Mouse (Mus musculus) erythroid progenitor cell, adult 5-6 weeks (primary cell): ENCODE data around the gene 1700067P10Rik. TPM values are rescaled to one million over a fixed set of nuclear protein-coding genes. Genes with fewer than 3 reads are reported as not detected.

ENCODE experiments used
- ATAC-seq: replicated peaks from 2 replicates; pipeline ENCODE4 v1.8.0; 2016; ENCODE audit warnings: moderate number of reproducible peaks, mild to moderate bottlenecking, moderate TSS enrichment, inconsistent platforms; ENCODE audit not compliant: poor library complexity, low FRiP score, severe bottlenecking
- total RNA-seq, 2 experiments: library from RNA; stranded (forward) in 1 of 2; stranded (reverse) in 1 of 2; fragments of 150-400 nt in 1 of 2; fragments of 186-747, 209-891 nt in 1 of 2; gene quantifications; 2 replicates each; pipeline versions ENCODE4 v1.2.3 to v1.2.4; 2015 to 2017; ENCODE audit warnings: low replicate concordance in 2 of 2

Gene 1700067P10Rik
- total RNA-seq (2015; ENCODE audit: low replicate concordance) (not detected in 2 replicates), total RNA-seq (2017; ENCODE audit: low replicate concordance) (0.51 TPM in 1 of 2 replicates, not detected in the other)

- ATAC-seq = no peak
Observed at GRCm38 (mm10) chr17:48089019-48089418, at the start of gene 1700067P10Rik. TSS of gene 1700067P10Rik (plus strand) at chr17:48089319.

GRCm38 (mm10) chr17:48041351-48042287 is 47.5 kb upstream of the 1700067P10Rik start:
- no peak for ATAC-seq

GRCm38 (mm10) chr17:48043154-48043880 is 45.8 kb upstream of the 1700067P10Rik start:
- no peak for ATAC-seq

GRCm38 (mm10) chr17:48045631-48046030 is 43.5 kb upstream of the 1700067P10Rik start:
- no peak for ATAC-seq

DNA sequence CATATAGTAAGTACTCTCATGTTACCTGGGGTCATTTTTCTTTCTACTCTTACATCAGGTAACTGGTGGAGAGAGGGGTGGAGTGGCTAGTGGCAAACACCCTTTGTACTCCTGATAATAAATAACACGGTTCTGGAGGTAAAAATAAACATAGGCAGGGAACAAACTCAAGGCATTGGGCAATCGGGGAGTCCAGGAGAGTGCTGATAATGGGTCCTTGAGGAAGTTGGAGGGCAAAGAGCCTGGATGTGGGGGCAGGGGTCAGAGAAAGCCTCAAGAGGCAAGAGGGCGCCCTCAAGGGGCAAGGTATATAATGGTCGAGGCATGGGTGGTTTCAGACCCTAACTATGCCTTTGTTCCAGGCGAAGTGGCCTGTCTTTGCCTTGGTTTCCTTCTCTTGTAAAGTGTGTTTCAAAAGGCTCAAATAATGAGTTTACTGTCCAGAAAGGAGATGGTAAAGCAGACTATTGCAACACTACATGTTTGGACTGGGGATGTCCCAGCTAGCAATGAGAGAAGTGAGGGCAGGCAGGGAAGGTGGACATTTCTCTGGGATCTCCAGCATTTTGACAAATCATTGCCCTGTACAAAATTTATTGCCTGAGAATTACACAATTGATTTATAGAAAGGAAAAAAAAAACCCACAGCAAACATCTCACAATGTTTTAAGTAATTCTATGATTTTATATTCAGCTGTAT is 37.3 kb upstream of the 1700067P10Rik start:
- ATAC-seq = no peak

GRCm38 (mm10) chr17:48052338-48053067 is 36.6 kb upstream of the 1700067P10Rik start:
- no peak for ATAC-seq

DNA sequence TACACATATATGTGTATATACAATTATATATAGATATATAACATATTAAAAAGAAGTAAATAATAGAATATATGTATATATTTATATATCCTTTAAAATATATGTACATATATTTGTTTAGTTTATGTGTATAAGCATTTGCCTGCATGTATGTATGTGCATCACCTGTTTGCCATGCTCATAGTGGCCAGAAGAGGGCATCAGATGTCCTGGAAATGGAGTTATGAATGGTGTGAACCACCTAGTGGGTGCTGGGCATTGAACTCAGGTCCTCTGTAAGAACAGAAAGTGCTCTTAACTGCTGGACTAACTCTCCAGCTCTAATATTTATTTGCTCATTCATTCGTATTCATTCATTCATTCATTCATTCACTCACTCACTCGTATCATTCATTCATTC is 35.5 kb upstream of the 1700067P10Rik start:
- no peak for ATAC-seq

GRCm38 (mm10) chr17:48055076-48055816 is 33.9 kb upstream of the 1700067P10Rik start:
- no peak for ATAC-seq

DNA sequence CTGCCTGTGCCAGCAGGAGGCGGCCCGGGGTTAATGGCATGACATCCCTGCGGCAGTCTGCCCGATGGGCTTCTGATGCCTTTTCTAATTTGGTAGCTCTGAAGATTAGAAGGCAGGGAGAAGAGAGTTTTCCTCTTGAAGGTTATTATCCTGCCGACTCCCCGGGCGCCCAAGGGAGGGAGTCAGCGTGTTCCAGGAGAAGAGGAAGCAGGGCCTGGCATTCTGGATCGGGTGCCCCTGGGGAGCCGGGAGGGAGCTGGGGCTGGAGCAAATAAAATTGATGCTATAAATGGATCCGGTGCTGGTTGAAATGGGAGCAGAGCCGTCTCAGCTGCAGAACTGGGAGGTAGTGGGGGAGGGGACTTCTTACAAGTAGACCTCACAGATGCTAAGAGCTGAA is 31.7 kb upstream of the 1700067P10Rik start:
- no peak for ATAC-seq

DNA sequence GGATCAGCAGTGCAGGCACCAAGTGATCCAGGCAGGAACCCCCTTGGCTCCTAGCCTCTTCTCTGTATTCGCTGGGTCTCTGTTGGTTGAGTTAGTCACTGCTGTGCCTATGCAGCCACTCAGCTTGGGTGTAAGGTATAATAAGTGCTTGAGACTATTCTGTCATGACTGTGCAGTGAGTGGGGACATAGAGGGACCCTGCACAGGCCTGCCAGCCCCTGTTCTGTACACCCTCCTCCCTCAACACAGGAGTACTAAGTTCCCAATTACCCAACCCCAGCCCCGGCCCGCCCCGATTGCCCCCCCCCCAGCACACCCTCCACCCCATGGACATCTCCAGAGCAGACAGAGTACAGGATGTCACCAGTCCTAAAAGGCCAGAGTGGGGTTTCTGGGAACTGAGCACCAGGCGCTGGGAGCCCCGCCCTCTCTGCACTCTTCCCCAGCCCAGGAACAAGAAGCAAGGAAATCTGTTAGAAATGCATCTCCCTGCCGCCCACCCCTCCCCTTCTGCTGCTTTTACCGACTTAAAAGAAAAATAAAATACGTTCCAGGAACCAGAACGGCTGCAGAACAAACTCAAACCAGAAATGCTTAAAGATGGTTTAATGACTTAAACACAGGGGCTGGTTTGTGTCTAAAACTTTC is 24.8 kb upstream of the 1700067P10Rik start:
- ATAC-seq = no peak

DNA sequence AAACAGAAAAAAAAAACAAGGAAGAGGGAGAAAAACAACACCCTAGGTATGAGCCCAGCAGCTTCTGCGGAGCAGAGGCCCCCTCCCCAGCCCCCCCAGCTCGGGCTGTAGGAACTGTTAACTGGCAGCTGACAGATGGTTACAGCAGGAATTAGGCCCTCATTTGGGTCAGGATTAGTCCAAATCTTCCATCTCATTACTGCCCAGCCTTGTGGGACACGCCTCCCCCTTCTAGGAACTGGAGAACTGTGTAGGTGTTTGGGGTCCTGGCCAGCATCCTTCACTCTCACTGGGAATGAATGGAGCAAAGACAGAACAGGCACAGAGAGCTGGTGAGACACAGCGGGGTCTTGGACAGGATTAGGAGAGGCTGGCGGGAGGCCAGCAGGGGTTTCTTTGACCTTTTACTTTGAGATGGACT is 24.0 kb upstream of the 1700067P10Rik start:
- ATAC-seq = no peak

DNA sequence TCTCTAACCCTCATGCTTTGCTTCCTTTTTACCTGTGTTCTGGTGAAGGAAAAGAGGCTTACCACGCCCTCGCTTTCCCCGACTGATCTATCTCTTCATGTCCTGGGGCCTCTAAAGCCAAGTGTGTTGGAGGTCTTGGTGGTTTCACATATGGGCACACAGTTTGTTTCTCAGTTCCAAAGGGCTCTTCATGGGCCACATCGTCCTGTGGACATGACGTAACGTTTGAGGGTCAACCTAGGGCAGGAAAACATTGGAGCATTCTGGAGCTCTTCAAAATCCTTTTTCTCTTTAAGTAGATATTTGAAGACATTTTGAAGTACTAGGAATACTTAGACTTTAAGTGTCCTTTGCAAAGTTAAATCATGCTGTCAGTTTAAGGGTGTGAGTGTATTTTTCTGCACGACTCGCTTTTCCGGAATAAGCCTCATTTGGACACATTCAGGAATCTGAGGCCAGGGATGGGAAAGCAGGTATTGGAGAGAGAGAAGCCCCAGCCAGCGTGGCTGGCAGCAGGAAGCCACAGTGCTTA is 22.0 kb upstream of the 1700067P10Rik start:
- no peak for ATAC-seq

DNA sequence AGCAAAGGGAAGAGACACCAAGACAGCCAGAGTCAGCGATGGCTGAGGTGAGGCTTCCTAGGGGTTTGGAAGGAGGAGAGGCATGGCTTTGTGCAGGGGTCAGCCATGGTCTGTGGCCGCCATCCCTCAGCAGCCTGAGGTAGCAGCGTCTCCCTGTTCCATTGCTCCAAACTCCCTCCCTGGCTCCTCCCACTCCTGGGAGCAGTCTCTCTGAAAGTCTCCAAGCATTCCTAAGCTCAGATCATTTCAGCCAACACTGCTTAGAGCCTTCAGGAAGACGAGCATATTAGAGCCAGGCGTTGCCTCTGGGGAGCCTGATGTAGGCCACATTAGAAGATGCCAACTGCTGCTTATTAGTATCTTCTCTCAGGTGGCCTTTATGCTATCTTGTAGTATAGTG is 21.4 kb upstream of the 1700067P10Rik start:
- no peak for ATAC-seq

DNA sequence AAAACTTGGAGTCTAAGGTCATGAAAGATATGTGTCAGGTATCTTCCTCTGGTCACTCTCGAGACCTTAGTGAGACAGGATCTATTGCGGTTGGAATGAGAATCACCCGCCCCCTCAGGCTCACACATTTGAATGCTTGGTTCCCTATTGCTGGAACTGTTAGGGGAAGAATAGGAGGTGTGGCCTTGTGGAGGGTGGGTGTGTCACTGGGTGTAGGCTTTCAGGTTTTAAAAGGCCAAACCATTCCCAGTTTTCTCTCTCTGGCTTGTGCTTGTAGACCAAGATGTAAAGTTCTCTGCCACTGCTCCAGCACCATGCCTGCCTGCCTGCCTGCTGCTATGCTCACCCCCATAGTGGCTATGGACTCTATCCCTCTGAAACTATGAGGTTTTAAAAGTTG is 8.5 kb upstream of the 1700067P10Rik start:
- ATAC-seq = no peak

GRCm38 (mm10) chr17:48089446-48089845 is 327 bp downstream of the 1700067P10Rik start:
- no peak for ATAC-seq

- no peak for ATAC-seq
Observed at GRCm38 (mm10) chr17:48090305-48090704, 1.2 kb downstream of the 1700067P10Rik start.

GRCm38 (mm10) chr17:48093286-48093817 is 4.2 kb downstream of the 1700067P10Rik start:
- no peak for ATAC-seq
